Mouse (Mus musculus): Measurements from ENCODE around the gene Psmg3. TPM values are rescaled to one million over a fixed set of nuclear protein-coding genes. Genes with fewer than 3 reads are reported as not detected.

Gene Psmg3
- polyA plus RNA-seq, 1 experiment from 2014 or later: 91.9 TPM

- H3K27me3 ChIP-seq (replicated peaks; ENCODE audit: low read depth, poor library complexity, severe bottlenecking): no peaks in the 10 kb centered on the region
- no peaks in the 10 kb centered on the region for H3K4me1 ChIP-seq
- no peak overlapping the region for H3K4me3 ChIP-seq
- DNase-seq (ENCODE audit: low spot score): no peak
- 83% methylated on average over 8 of the region's 8 CpGs for WGBS
- no peak overlapping the region for H3K27ac ChIP-seq (replicated peaks)
- H3K36me3 ChIP-seq (replicated peaks): no peaks in the 10 kb centered on the region
- no peaks in the 10 kb centered on the region for H3K9me3 ChIP-seq
These were observed 45.3 kb downstream of the Psmg3 start for GRCm38 (mm10) chr5:139781406-139781805.

GRCm38 (mm10) chr5:139776966-139777365, 49.7 kb downstream of the Psmg3 start:
- Histone ChIP-seq H3K27ac (replicated peaks) (no peak overlapping the region), H3K9me3 (no peaks in the 10 kb centered on the region), H3K36me3 (replicated peaks) (peaks cover 24% of the 10 kb centered on the region), H3K4me3 (no peak overlapping the region), H3K4me1 (peaks cover 15% of the 10 kb centered on the region), H3K27me3 (replicated peaks; ENCODE audit: low read depth, poor library complexity, severe bottlenecking) (no peaks in the 10 kb centered on the region)
- no peak for DNase-seq (ENCODE audit: low spot score)
- WGBS: 83% methylated on average over 5 of the region's 5 CpGs

- peaks cover 15% of the 10 kb centered on the region for H3K4me1 ChIP-seq
- H3K27ac ChIP-seq (replicated peaks): peak within 1 kb of the TSS; percentile 85
- DNase-seq (ENCODE audit: low spot score): peak; percentile 95
- no peaks in the 10 kb centered on the region for H3K27me3 ChIP-seq (replicated peaks; ENCODE audit: low read depth, poor library complexity, severe bottlenecking)
- H3K4me3 ChIP-seq: peak within 1 kb of the TSS; percentile 100
- H3K9me3 ChIP-seq: no peaks in the 10 kb centered on the region
- peaks cover 40% of the 10 kb centered on the region for H3K36me3 ChIP-seq (replicated peaks)
- WGBS: under 1% methylated on average over 55 of the region's 55 CpGs
These were observed 51.3 kb downstream of the Psmg3 start, which contains the start of gene Ints1 for GRCm38 (mm10) chr5:139775216-139775926. Ints1 (minus strand) TSS chr5:139775674.

Other genes with a start within 250 kb of the Psmg3 start
- gene Micall2, start 90.5 kb downstream of the Psmg3 start, polyA plus RNA-seq (2016; fragmentation: Nextera tagmentation; extraction: Ambion mirVana): 8.6 and 10.5 TPM in 2 replicates
- gene Ints1, start 51.2 kb downstream of the Psmg3 start, polyA plus RNA-seq (2016; fragmentation: Nextera tagmentation; extraction: Ambion mirVana): 42.6 and 44.4 TPM in 2 replicates
- 9.2 and 10.5 TPM in 2 replicates for gene Mafk, start 35.4 kb downstream of the Psmg3 start, polyA plus RNA-seq (2016; fragmentation: Nextera tagmentation; extraction: Ambion mirVana)
- gene Tmem184a, start 7.0 kb downstream of the Psmg3 start, polyA plus RNA-seq (2016; fragmentation: Nextera tagmentation; extraction: Ambion mirVana): 3.5 and 4.3 TPM in 2 replicates
- gene Gm26938, start 478 bp downstream of the Psmg3 start, polyA plus RNA-seq (2016; fragmentation: Nextera tagmentation; extraction: Ambion mirVana): not detected in 2 replicates
- 0.12 and 0.40 TPM in 2 replicates for gene Elfn1, start 81.1 kb upstream of the Psmg3 start, polyA plus RNA-seq (2016; fragmentation: Nextera tagmentation; extraction: Ambion mirVana)

All from embryonic facial prominence, embryonic 10.5 days (tissue).